Mouse (Mus musculus) CH12.LX (cell line): ENCODE results near the gene Rbp1. TPM values are rescaled to one million over a fixed set of nuclear protein-coding genes. Genes with fewer than 3 reads are reported as not detected.

ENCODE experiments used
- DNase-seq: peaks from one replicate; pipeline ENCODE4 v3.0.0-alpha.2; 2013; ENCODE audit errors: extremely low read depth
- H3K27ac ChIP-seq: 2 replicates; pipeline ENCODE4 v1.5.1; 2012; ENCODE audit warnings: low read depth, mild to moderate bottlenecking, control low read depth, moderate library complexity; ENCODE audit not compliant: insufficient read depth
- H3K27me3 ChIP-seq: replicated peaks from 2 replicates; pipeline ENCODE3; 2012; ENCODE audit warnings: inconsistent platforms
- H3K36me3 ChIP-seq, 2 experiments: replicated peaks in 1 of 2; 2 replicates each; pipeline versions ENCODE3 to v1.6.1; 2012; ENCODE audit warnings: inconsistent platforms in 1 of 2, low read length in 1 of 2, mild to moderate bottlenecking in 1 of 2, mixed read lengths in 1 of 2, moderate library complexity in 1 of 2; ENCODE audit not compliant: control insufficient read depth in 1 of 2, insufficient read depth in 1 of 2
- H3K4me1 ChIP-seq, 2 experiments: 2 replicates each; pipeline ENCODE4 v1.6.1; 2012; ENCODE audit warnings: inconsistent platforms in 1 of 2, moderate library complexity in 1 of 2; ENCODE audit not compliant: insufficient read depth in 2 of 2, control insufficient read depth in 1 of 2
- H3K4me2 ChIP-seq: 2 replicates; pipeline ENCODE4 v1.6.1; 2012; ENCODE audit warnings: low read depth, mild to moderate bottlenecking, control low read depth; ENCODE audit not compliant: poor library complexity, insufficient read depth, severe bottlenecking
- H3K4me3 ChIP-seq, 3 experiments: fragments of 150-350 bp in 1 of 3; sonication (generic) in 1 of 3; replicated peaks in 1 of 3; 2 replicates each; pipeline versions ENCODE3 to v1.5.1; 2011 to 2012; ENCODE audit warnings: low read depth in 2 of 3, low read length in 2 of 3, mild to moderate bottlenecking in 2 of 3, moderate library complexity in 2 of 3, control low read depth in 1 of 3, improper control_type of control experiment in 1 of 3, inconsistent platforms in 1 of 3, mixed read lengths in 1 of 3; ENCODE audit not compliant: poor library complexity in 1 of 3
- H3K79me2 ChIP-seq: replicated peaks from 2 replicates; pipeline ENCODE4 v1.6.1; 2012; ENCODE audit warnings: mild to moderate bottlenecking, moderate library complexity; ENCODE audit not compliant: control insufficient read depth, poor library complexity, insufficient read depth, severe bottlenecking; ENCODE audit errors: extremely low read depth
- H3K9ac ChIP-seq: 2 replicates; pipeline ENCODE4 v1.6.1; 2012; ENCODE audit warnings: low read depth, mild to moderate bottlenecking, control low read depth, moderate library complexity; ENCODE audit not compliant: insufficient read depth
- H3K9me3 ChIP-seq: replicated peaks from 2 replicates; pipeline ENCODE3; 2012; ENCODE audit warnings: low read length, inconsistent platforms, mixed read lengths
- BHLHE40 ChIP-seq: IDR thresholded peaks from 2 replicates; pipeline ENCODE4 v1.6.1; 2011; ENCODE audit warnings: mild to moderate bottlenecking, low read depth, low read length, improper control_type of control experiment
- CHD1 ChIP-seq: IDR thresholded peaks from 2 replicates; pipeline ENCODE4 v1.6.1; 2012; ENCODE audit warnings: low read depth, low read length, improper control_type of control experiment, inconsistent platforms
- ETS1 ChIP-seq: conservative IDR thresholded peaks from 2 replicates; pipeline ENCODE4 v1.6.1; 2012; ENCODE audit warnings: low read depth, mild to moderate bottlenecking, inconsistent platforms, low read length, improper control_type of control experiment, moderate library complexity
- HCFC1 ChIP-seq: IDR thresholded peaks from 2 replicates; pipeline ENCODE4 v1.6.1; 2012; ENCODE audit warnings: low read depth, mild to moderate bottlenecking, inconsistent platforms, low read length, improper control_type of control experiment
- JUN ChIP-seq: IDR thresholded peaks from 2 replicates; pipeline ENCODE4 v1.6.1; 2011; ENCODE audit warnings: low read depth, mild to moderate bottlenecking, low read length, improper control_type of control experiment, moderate library complexity; ENCODE audit not compliant: insufficient read depth
- JUND ChIP-seq: conservative IDR thresholded peaks from 2 replicates; pipeline ENCODE4 v1.6.1; 2011; ENCODE audit warnings: low read depth, low read length, improper control_type of control experiment
- KAT2A ChIP-seq: IDR thresholded peaks from 2 replicates; pipeline ENCODE4 v1.6.1; 2012; ENCODE audit warnings: low read length, improper control_type of control experiment, inconsistent platforms; ENCODE audit not compliant: insufficient replicate concordance
- MAFK ChIP-seq: IDR thresholded peaks from 2 replicates; pipeline ENCODE4 v1.6.1; 2011; ENCODE audit warnings: low read length, improper control_type of control experiment; ENCODE audit not compliant: insufficient replicate concordance
- MXI1 ChIP-seq: IDR thresholded peaks from 2 replicates; pipeline ENCODE4 v1.6.1; 2011; ENCODE audit warnings: mild to moderate bottlenecking, low read depth, low read length, improper control_type of control experiment
- MYC ChIP-seq: IDR thresholded peaks from 2 replicates; pipeline ENCODE4 v1.6.1; 2011; ENCODE audit warnings: low read depth, mild to moderate bottlenecking, improper control_type of control experiment, low read length
- POLR2A ChIP-seq: IDR thresholded peaks from 2 replicates; pipeline ENCODE4 v1.6.1; 2011; ENCODE audit warnings: low read depth, mild to moderate bottlenecking, improper control_type of control experiment, low read length
- RCOR1 ChIP-seq: conservative IDR thresholded peaks from 2 replicates; pipeline ENCODE4 v1.6.1; 2012; ENCODE audit warnings: low read depth, mild to moderate bottlenecking, inconsistent platforms, low read length, improper control_type of control experiment
- TBP ChIP-seq: conservative IDR thresholded peaks from 2 replicates; pipeline ENCODE4 v1.6.1; 2011; ENCODE audit warnings: low read depth, low read length, improper control_type of control experiment
- ZC3H11A ChIP-seq: IDR thresholded peaks from 2 replicates; pipeline ENCODE4 v1.6.1; 2012; ENCODE audit warnings: low read depth, mild to moderate bottlenecking, inconsistent platforms, low read length, improper control_type of control experiment
- ZKSCAN1 ChIP-seq: IDR thresholded peaks from 2 replicates; pipeline ENCODE4 v1.6.1; 2012; ENCODE audit warnings: low read depth, inconsistent platforms, low read length, improper control_type of control experiment, borderline replicate concordance
- ZMIZ1 ChIP-seq: IDR thresholded peaks from 2 replicates; pipeline ENCODE4 v1.6.1; 2012; ENCODE audit warnings: low read depth, mild to moderate bottlenecking, inconsistent platforms, low read length, improper control_type of control experiment
- dilution Hi-C: fragments of 300-500 bp; cut with MboI; formaldehyde crosslinking; loops from 2 replicates; pipeline ENCODE4 v1.14.3; 2020; ENCODE audit warnings: low sequenced_read_pairs; ENCODE audit not compliant: extremely low pct_unique_long_range_greater_than_20kb, extremely low pct_ligation_motif_present
- in situ Hi-C: fragments of 300-500 bp; cut with MboI; formaldehyde crosslinking; loops from 3 replicates; pipeline ENCODE4 v1.14.3; 2019; ENCODE audit warnings: low sequenced_read_pairs, low pct_ligation_motif_present, low pct_unique_long_range_greater_than_20kb, mixed read lengths
- polyA plus RNA-seq: library from polyadenylated mRNA; unstranded; fragments of >175 nt; gene quantifications from 2 replicates; pipeline ENCODE4 v1.2.1, GENCODE M21; 2012; ENCODE audit warnings: low read depth; ENCODE audit not compliant: insufficient read length
- total RNA-seq, 2 experiments: library from RNA; depleted of rRNA; stranded (reverse); fragments of 300-350 nt in 1 of 2; fragments of >200 nt in 1 of 2; gene quantifications; 2 replicates each; pipeline ENCODE4 v1.2.3; 2012 to 2014

Rbp1 gene
- total and polyA plus RNA-seq, 3 experiments, result 0.04 TPM; not detected in 2

GRCm38 (mm10) chr9:98374897-98375296 lies 47.9 kb upstream of the Rbp1 start:
- Histone ChIP-seq H3K27me3 (no peaks in the 10 kb centered on the region), H3K79me2 (no peaks in the 10 kb centered on the region), H3K4me2 (no peak overlapping the region), H3K36me3 (peaks cover 0 to 12% of the 10 kb centered on the region in 2 experiments), H3K27ac (no peak overlapping the region), H3K9me3 (no peaks in the 10 kb centered on the region), H3K4me3 (no peak overlapping the region), H3K4me1 (peaks cover 0 to 40% of the 10 kb centered on the region in 2 experiments; a peak in 2 of 4 replicates), H3K9ac (no peak overlapping the region)
- DNase-seq, result no peak
- dilution Hi-C loops, result no loop called here
- TF ChIP-seq ETS1, result no peak
- TF ChIP-seq HCFC1, result no peak
- in situ Hi-C loops, result no loop called here

GRCm38 (mm10) chr9:98375329-98376170 lies 47.2 kb upstream of the Rbp1 start:
- Histone ChIP-seq H3K27ac (no peak overlapping the region), H3K4me3 (no peak overlapping the region), H3K4me2 (no peak overlapping the region), H3K79me2 (no peaks in the 10 kb centered on the region), H3K9ac (no peak overlapping the region), H3K27me3 (no peaks in the 10 kb centered on the region), H3K36me3 (peaks cover 0 to 13% of the 10 kb centered on the region in 2 experiments), H3K9me3 (no peaks in the 10 kb centered on the region), H3K4me1 (peaks cover 0 to 34% of the 10 kb centered on the region in 2 experiments; a peak in 2 of 4 replicates)
- DNase-seq, result no peak
- in situ Hi-C loops, result no loop called here
- TF ChIP-seq KAT2A (no peak), ZMIZ1 (no peak), ZC3H11A (no peak), CHD1 (no peak), MAFK (no peak), RCOR1 (no peak), JUND (no peak), ZKSCAN1 (no peak)
- dilution Hi-C loops, result no loop called here

DNA sequence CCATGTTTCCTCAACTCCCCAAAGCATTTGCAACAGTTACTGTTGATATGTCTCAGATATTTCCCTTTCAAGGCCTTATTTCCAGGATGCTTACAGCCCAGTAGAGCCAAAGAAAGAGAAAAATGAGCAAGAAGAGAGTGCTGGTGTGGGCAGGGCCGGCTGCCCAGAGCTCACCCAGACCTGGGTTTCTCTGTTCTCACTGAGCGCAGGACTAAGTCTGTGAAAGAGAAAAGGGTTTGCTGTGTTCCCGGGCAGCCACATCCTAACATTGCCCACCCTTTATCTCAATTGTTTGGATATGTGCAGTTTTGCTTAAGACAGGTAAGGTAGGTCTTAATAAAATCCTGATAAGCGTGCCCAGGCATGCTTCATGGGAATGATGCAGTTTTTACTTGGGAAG lies 43.0 kb upstream of the Rbp1 start:
- in situ Hi-C loops, result no loop called here
- Histone ChIP-seq H3K27me3 (no peaks in the 10 kb centered on the region), H3K9me3 (no peaks in the 10 kb centered on the region), H3K36me3 (peaks cover 0 to 12% of the 10 kb centered on the region in 2 experiments), H3K4me1 (peaks cover 0 to 17% of the 10 kb centered on the region in 2 experiments; a peak in 2 of 4 replicates), H3K79me2 (no peaks in the 10 kb centered on the region), H3K9ac (no peak overlapping the region), H3K4me3 (no peak overlapping the region), H3K27ac (no peak overlapping the region), H3K4me2 (no peak overlapping the region)
- DNase-seq, result no peak
- dilution Hi-C loops, result no loop called here
- TF ChIP-seq ZMIZ1, result no peak
- no peak for TF ChIP-seq JUN
- no peak for TF ChIP-seq POLR2A
- no peak for TF ChIP-seq BHLHE40
- no peak for TF ChIP-seq MYC
- TF ChIP-seq TBP, result no peak
- no peak for TF ChIP-seq MXI1
